Mouse (Mus musculus): ENCODE measurements at regions not wholly inside any gene's neighbourhood (a gene's known extent, or its start where the extent isn't known, plus 50 kb on each side); places are given as distances from the start of the nearest gene placed in this dataset.
"Not testable (repeated sequence)": the region's sequence is repeated elsewhere in the genome, so short reads cannot be mapped to it uniquely, and the experiment has no call there.

- no peak for DNase-seq (ENCODE audit: low spot score)
Measured at GRCm38 (mm10) chr12:74825664-74826063, 351.5 kb downstream of the Kcnh5 start.

GRCm38 (mm10) chr12:74824735-74825494 lies 352.2 kb downstream of the Kcnh5 start:
- DNase-seq (ENCODE audit: low spot score): peak; percentile 15

GRCm38 (mm10) chr12:74816181-74816580 lies 361.0 kb downstream of the Kcnh5 start:
- DNase-seq (ENCODE audit: low spot score): not testable (repeated sequence)

GRCm38 (mm10) chr12:74808571-74808970 lies 368.6 kb downstream of the Kcnh5 start:
- DNase-seq (ENCODE audit: low spot score): not testable (repeated sequence)

- DNase-seq (ENCODE audit: low spot score): not testable (repeated sequence)
Measured at GRCm38 (mm10) chr12:74807926-74808325, 369.2 kb downstream of the Kcnh5 start.

- no peak for DNase-seq (ENCODE audit: low spot score)
Measured at GRCm38 (mm10) chr12:74803740-74804512, 373.2 kb downstream of the Kcnh5 start.

GRCm38 (mm10) chr12:74792036-74792435 lies 385.1 kb downstream of the Kcnh5 start:
- DNase-seq (ENCODE audit: low spot score): no peak

- no peak for DNase-seq (ENCODE audit: low spot score)
Measured at GRCm38 (mm10) chr12:74762284-74762683, 414.8 kb downstream of the Kcnh5 start.

GRCm38 (mm10) chr12:74745051-74745450 lies 428.9 kb upstream of the Gm11042 start:
- no peak for DNase-seq (ENCODE audit: low spot score)

- DNase-seq (ENCODE audit: low spot score): no peak
Measured at GRCm38 (mm10) chr12:74728866-74729265, 412.7 kb upstream of the Gm11042 start.

GRCm38 (mm10) chr12:74679149-74679548 lies 363.0 kb upstream of the Gm11042 start:
- DNase-seq (ENCODE audit: low spot score): no peak

GRCm38 (mm10) chr12:74677835-74678234 lies 361.6 kb upstream of the Gm11042 start:
- DNase-seq (ENCODE audit: low spot score): no peak

GRCm38 (mm10) chr12:74658406-74658805 lies 342.2 kb upstream of the Gm11042 start:
- no peak for DNase-seq (ENCODE audit: low spot score)

GRCm38 (mm10) chr12:74657036-74657648 lies 340.9 kb upstream of the Gm11042 start:
- DNase-seq (ENCODE audit: low spot score): no peak

- no peak for DNase-seq (ENCODE audit: low spot score)
Measured at GRCm38 (mm10) chr12:74651256-74651655, 335.1 kb upstream of the Gm11042 start.

- no peak for DNase-seq (ENCODE audit: low spot score)
Measured at GRCm38 (mm10) chr12:74632827-74633226, 316.6 kb upstream of the Gm11042 start.

- DNase-seq (ENCODE audit: low spot score): no peak
Measured at GRCm38 (mm10) chr12:74595208-74595607, 279.0 kb upstream of the Gm11042 start.

- DNase-seq (ENCODE audit: low spot score): no peak
Measured at GRCm38 (mm10) chr12:74554599-74554998, 238.4 kb upstream of the Gm11042 start.

- no peak for DNase-seq (ENCODE audit: low spot score)
Measured at GRCm38 (mm10) chr12:74544172-74544571, 228.0 kb upstream of the Gm11042 start.

GRCm38 (mm10) chr12:74534882-74535281 lies 218.7 kb upstream of the Gm11042 start:
- no peak for DNase-seq (ENCODE audit: low spot score)

- DNase-seq (ENCODE audit: low spot score): peak; percentile 17
Measured at GRCm38 (mm10) chr12:74528983-74529566, 212.9 kb upstream of the Gm11042 start.

GRCm38 (mm10) chr12:74527190-74527621 lies 211.0 kb upstream of the Gm11042 start:
- no peak for DNase-seq (ENCODE audit: low spot score)

Measured in urinary bladder, postnatal 25 days (tissue).